Mouse (Mus musculus): ENCODE data around the gene Adck1. TPM values are rescaled to one million over a fixed set of nuclear protein-coding genes. Genes with fewer than 3 reads are reported as not detected.

Gene Adck1
- polyA plus RNA-seq, 1 experiment from 2014 or later, result 10.5 TPM

GRCm38 (mm10) chr12:88376820-88377219 is 16.5 kb downstream of the Adck1 start:
- H3K36me3 ChIP-seq (ENCODE audit: control insufficient read depth, insufficient read depth, low read length), result no peaks in the 10 kb centered on the region; the same call in 1 of the 2 replicates
- WGBS, result 41% methylated on average over 10 of the region's 10 CpGs
- peak; percentile 31 for DNase-seq (ENCODE audit: low spot score)

GRCm38 (mm10) chr12:88378256-88378655 is 17.9 kb downstream of the Adck1 start:
- Histone ChIP-seq H3K27ac (replicated peaks) (no peak overlapping the region), H3K27me3 (ENCODE audit: control insufficient read depth, insufficient read depth, low read length) (no peaks in the 10 kb centered on the region), H3K4me1 (replicated peaks; ENCODE audit: control insufficient read depth, insufficient read depth) (no peaks in the 10 kb centered on the region), H3K4me3 (ENCODE audit: low read depth, low read length) (no peak overlapping the region), H3K36me3 (ENCODE audit: control insufficient read depth, insufficient read depth, low read length) (no peaks in the 10 kb centered on the region; the same call in 1 of the 2 replicates), H3K4me2 (replicated peaks; ENCODE audit: low read depth) (no peak overlapping the region), H3K9ac (ENCODE audit: low read length) (no peak overlapping the region), H3K9me3 (ENCODE audit: control insufficient read depth, low read length) (no peaks in the 10 kb centered on the region)
- 93% methylated on average over 2 of the region's 2 CpGs for WGBS
- no peak for TF ChIP-seq CTCF (IDR thresholded peaks at IDR 0.05; ENCODE audit: low read depth)
- DNase-seq (ENCODE audit: low spot score), result no peak
- ATAC-seq (ENCODE audit: low FRiP score, low TSS enrichment), result no peak

More at GRCm38 (mm10) chr12:88376820-88377219, 16.5 kb downstream of the Adck1 start:
- H3K4me1 ChIP-seq (replicated peaks; ENCODE audit: control insufficient read depth, insufficient read depth), result no peaks in the 10 kb centered on the region
- no peaks in the 10 kb centered on the region for H3K27me3 ChIP-seq (ENCODE audit: control insufficient read depth, insufficient read depth, low read length)
- H3K27ac ChIP-seq (replicated peaks), result no peak overlapping the region
- no peak overlapping the region for H3K4me3 ChIP-seq (ENCODE audit: low read depth, low read length)
- no peak overlapping the region for H3K4me2 ChIP-seq (replicated peaks; ENCODE audit: low read depth)
- ATAC-seq (ENCODE audit: low FRiP score, low TSS enrichment), result no peak
- TF ChIP-seq CTCF (IDR thresholded peaks at IDR 0.05; ENCODE audit: low read depth) (peak; percentile 70), EP300 (optimal IDR thresholded peaks at IDR 0.05) (no peak)
- no peaks in the 10 kb centered on the region for H3K9me3 ChIP-seq (ENCODE audit: control insufficient read depth, low read length)
- H3K9ac ChIP-seq (ENCODE audit: low read length), result no peak overlapping the region

DNA sequence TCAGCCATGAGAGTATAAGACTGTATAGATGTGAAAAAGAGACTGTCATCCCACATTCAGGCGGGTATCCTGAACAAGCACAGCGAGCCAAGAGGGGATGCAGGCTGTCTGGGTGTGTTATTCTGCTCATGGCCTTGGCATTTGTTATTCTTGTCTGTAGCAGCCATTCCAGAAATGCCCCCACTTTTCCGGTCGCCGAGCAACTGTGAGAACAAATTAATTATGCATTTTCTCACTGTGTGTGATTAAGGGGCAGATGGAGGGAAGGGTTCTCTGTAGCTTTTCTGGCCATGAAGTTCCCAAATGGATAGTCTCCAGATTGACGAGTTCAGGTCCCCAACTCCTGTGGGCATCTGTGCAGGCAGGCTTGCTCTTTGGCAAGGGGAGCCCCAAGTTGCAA is 28.5 kb downstream of the Adck1 start:
- 84% methylated on average over 6 of the region's 6 CpGs for WGBS
- H3K4me2 ChIP-seq (replicated peaks; ENCODE audit: low read depth), result no peak overlapping the region
- TF ChIP-seq CTCF (IDR thresholded peaks at IDR 0.05; ENCODE audit: low read depth) (no peak), EP300 (optimal IDR thresholded peaks at IDR 0.05) (no peak)
- H3K4me3 ChIP-seq (ENCODE audit: low read depth, low read length), result no peak overlapping the region
- no peaks in the 10 kb centered on the region for H3K9me3 ChIP-seq (ENCODE audit: control insufficient read depth, low read length)
- no peaks in the 10 kb centered on the region for H3K27me3 ChIP-seq (ENCODE audit: control insufficient read depth, insufficient read depth, low read length)
- no peak for DNase-seq (ENCODE audit: low spot score)
- H3K4me1 ChIP-seq (replicated peaks; ENCODE audit: control insufficient read depth, insufficient read depth), result no peaks in the 10 kb centered on the region
- H3K36me3 ChIP-seq (ENCODE audit: control insufficient read depth, insufficient read depth, low read length), result no peaks in the 10 kb centered on the region
- no peak overlapping the region for H3K9ac ChIP-seq (ENCODE audit: low read length)
- no peak overlapping the region for H3K27ac ChIP-seq (replicated peaks)
- no peak for ATAC-seq (ENCODE audit: low FRiP score, low TSS enrichment)

- Histone ChIP-seq H3K36me3 (ENCODE audit: control insufficient read depth, insufficient read depth, low read length) (no peaks in the 10 kb centered on the region), H3K27ac (replicated peaks) (no peak overlapping the region), H3K4me3 (ENCODE audit: low read depth, low read length) (no peak overlapping the region), H3K9me3 (ENCODE audit: control insufficient read depth, low read length) (no peaks in the 10 kb centered on the region), H3K4me2 (replicated peaks; ENCODE audit: low read depth) (no peak overlapping the region), H3K9ac (ENCODE audit: low read length) (no peak overlapping the region), H3K4me1 (replicated peaks; ENCODE audit: control insufficient read depth, insufficient read depth) (no peaks in the 10 kb centered on the region), H3K27me3 (ENCODE audit: control insufficient read depth, insufficient read depth, low read length) (no peaks in the 10 kb centered on the region)
- no peak for DNase-seq (ENCODE audit: low spot score)
- no peak for ATAC-seq (ENCODE audit: low FRiP score, low TSS enrichment)
- WGBS, result 86% methylated on average over 1 of the region's 1 CpGs
- TF ChIP-seq CTCF (IDR thresholded peaks at IDR 0.05; ENCODE audit: low read depth), result no peak
- TF ChIP-seq EP300 (optimal IDR thresholded peaks at IDR 0.05), result no peak
These were observed 38.3 kb downstream of the Adck1 start for GRCm38 (mm10) chr12:88398658-88399057.

- TF ChIP-seq CTCF (IDR thresholded peaks at IDR 0.05; ENCODE audit: low read depth), result no peak
- TF ChIP-seq EP300 (optimal IDR thresholded peaks at IDR 0.05), result no peak
- WGBS, result 44% methylated on average over 5 of the region's 5 CpGs
- H3K36me3 ChIP-seq (ENCODE audit: control insufficient read depth, insufficient read depth, low read length), result no peaks in the 10 kb centered on the region
- H3K4me2 ChIP-seq (replicated peaks; ENCODE audit: low read depth), result no peak overlapping the region
- no peak overlapping the region for H3K4me3 ChIP-seq (ENCODE audit: low read depth, low read length)
- no peaks in the 10 kb centered on the region for H3K9me3 ChIP-seq (ENCODE audit: control insufficient read depth, low read length)
- no peaks in the 10 kb centered on the region for H3K27me3 ChIP-seq (ENCODE audit: control insufficient read depth, insufficient read depth, low read length)
- H3K4me1 ChIP-seq (replicated peaks; ENCODE audit: control insufficient read depth, insufficient read depth), result no peaks in the 10 kb centered on the region
- DNase-seq (ENCODE audit: low spot score), result no peak
- ATAC-seq (ENCODE audit: low FRiP score, low TSS enrichment), result no peak
- H3K27ac ChIP-seq (replicated peaks), result no peak overlapping the region
- H3K9ac ChIP-seq (ENCODE audit: low read length), result no peak overlapping the region
These were observed 43.2 kb downstream of the Adck1 start for GRCm38 (mm10) chr12:88403541-88403940.

DNA sequence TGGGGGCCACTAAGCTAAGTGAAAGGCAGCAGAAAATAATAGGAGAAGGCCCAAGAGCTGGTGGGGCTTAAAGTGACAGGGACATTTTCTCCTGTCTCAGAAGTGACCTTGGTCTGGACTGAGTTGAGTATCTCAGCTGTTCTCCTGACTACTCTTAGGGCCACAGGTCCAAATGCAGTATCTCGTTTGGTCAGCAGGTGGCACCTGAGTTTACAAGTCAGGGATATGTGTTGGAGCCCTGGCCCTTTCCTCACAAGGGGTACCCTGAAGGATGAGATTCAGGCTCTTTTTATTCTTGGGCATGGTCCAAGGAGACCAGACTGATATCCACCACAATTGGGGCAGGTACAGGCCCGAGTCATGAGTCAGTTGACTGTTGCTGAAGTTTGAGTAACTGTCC is 44.8 kb downstream of the Adck1 start:
- no peak overlapping the region for H3K27ac ChIP-seq (replicated peaks)
- H3K4me3 ChIP-seq (ENCODE audit: low read depth, low read length), result no peak overlapping the region
- H3K9me3 ChIP-seq (ENCODE audit: control insufficient read depth, low read length), result no peaks in the 10 kb centered on the region
- H3K9ac ChIP-seq (ENCODE audit: low read length), result no peak overlapping the region
- H3K27me3 ChIP-seq (ENCODE audit: control insufficient read depth, insufficient read depth, low read length), result no peaks in the 10 kb centered on the region
- H3K36me3 ChIP-seq (ENCODE audit: control insufficient read depth, insufficient read depth, low read length), result no peaks in the 10 kb centered on the region
- 30% methylated on average over 2 of the region's 2 CpGs for WGBS
- ATAC-seq (ENCODE audit: low FRiP score, low TSS enrichment) (peak; percentile 49; the same call in 1 of the 2 replicates), DNase-seq (ENCODE audit: low spot score) (peak; percentile 73)
- H3K4me2 ChIP-seq (replicated peaks; ENCODE audit: low read depth), result no peak overlapping the region
- H3K4me1 ChIP-seq (replicated peaks; ENCODE audit: control insufficient read depth, insufficient read depth), result no peaks in the 10 kb centered on the region
- peak; percentile 84 for TF ChIP-seq CTCF (IDR thresholded peaks at IDR 0.05; ENCODE audit: low read depth)
- no peak for TF ChIP-seq EP300 (optimal IDR thresholded peaks at IDR 0.05)

Data from stomach, postnatal 0 days (tissue).